Mouse (Mus musculus): Measurements from ENCODE around the gene Fbxo34. TPM values are rescaled to one million over a fixed set of nuclear protein-coding genes. Genes with fewer than 3 reads are reported as not detected.

The Fbxo34 gene
- total RNA-seq, 1 experiment from 2014 or later: 21.3 TPM

DNA sequence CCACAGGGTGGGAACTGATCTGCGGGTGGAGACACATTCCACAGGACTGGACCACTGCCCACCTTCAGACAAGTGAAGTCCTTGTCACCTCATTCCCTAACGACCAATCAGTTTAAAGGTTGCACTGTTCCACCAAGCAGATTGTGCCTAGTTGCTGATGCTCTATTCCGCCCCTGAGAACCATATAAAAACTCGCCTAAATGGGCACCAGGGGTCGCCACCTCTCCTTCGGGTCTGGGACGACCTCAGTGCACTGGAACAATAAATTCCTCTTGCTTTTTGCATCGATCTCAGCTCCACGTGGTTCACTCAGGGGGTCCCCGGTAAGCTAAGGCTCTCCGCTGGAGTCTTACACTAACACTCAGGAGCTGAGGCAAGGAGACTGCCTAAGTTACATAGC, 124.5 kb downstream of the Fbxo34 start:
- no peak for ATAC-seq (replicated peaks in 1 of 2; ENCODE audit: insufficient read depth in 1 of 2, low FRiP score in 2 of 2, low TSS enrichment in 1 of 2, low read depth in 1 of 2, poor library complexity in 2 of 2, severe bottlenecking in 2 of 2)

- ATAC-seq (replicated peaks in 1 of 2; ENCODE audit: insufficient read depth in 1 of 2, low FRiP score in 2 of 2, low TSS enrichment in 1 of 2, low read depth in 1 of 2, poor library complexity in 2 of 2, severe bottlenecking in 2 of 2): no peak
Observed at GRCm38 (mm10) chr14:47576687-47577086, 126.5 kb downstream of the Fbxo34 start.

GRCm38 (mm10) chr14:47578086-47578485, 127.9 kb downstream of the Fbxo34 start:
- no peak for ATAC-seq (replicated peaks in 1 of 2; ENCODE audit: insufficient read depth in 1 of 2, low FRiP score in 2 of 2, low TSS enrichment in 1 of 2, low read depth in 1 of 2, poor library complexity in 2 of 2, severe bottlenecking in 2 of 2)

DNA sequence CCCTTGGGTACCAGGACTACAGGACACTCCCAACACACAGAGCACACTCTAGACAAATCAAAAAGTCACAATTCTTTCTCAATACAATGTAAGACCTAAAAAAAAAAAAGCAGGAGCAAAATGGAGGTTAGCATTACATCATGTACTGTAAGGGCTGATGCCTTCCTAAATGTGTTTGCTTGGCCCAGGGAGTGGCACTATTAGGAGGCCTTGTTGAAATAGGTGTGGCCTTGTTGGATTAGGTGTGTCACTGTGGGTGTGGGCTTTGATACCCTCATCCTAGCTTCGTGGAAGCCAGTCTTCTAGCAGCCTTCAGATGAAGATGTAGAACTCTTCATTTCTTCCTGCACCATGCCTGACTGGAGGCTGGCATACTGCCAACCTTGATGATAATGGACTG, 131.1 kb downstream of the Fbxo34 start:
- ATAC-seq (replicated peaks in 1 of 2; ENCODE audit: insufficient read depth in 1 of 2, low FRiP score in 2 of 2, low TSS enrichment in 1 of 2, low read depth in 1 of 2, poor library complexity in 2 of 2, severe bottlenecking in 2 of 2): no peak

Other genes with a start within 250 kb of the Fbxo34 start
- gene Wdhd1, start 173.6 kb upstream of the Fbxo34 start, total RNA-seq (2017): 97.9 and 104 TPM in 2 replicates
- gene Socs4, start 173.5 kb upstream of the Fbxo34 start, total RNA-seq (2017): 25.4 and 30.9 TPM in 2 replicates
- gene Mapk1ip1l, start 152.2 kb upstream of the Fbxo34 start, total RNA-seq (2017): 59.2 and 77.2 TPM in 2 replicates
- gene Lgals3, start 82.7 kb upstream of the Fbxo34 start, total RNA-seq (2017): 4.8 and 30.8 TPM in 2 replicates
- gene Dlgap5, start 32.0 kb upstream of the Fbxo34 start, total RNA-seq (2017): 41.5 and 60.2 TPM in 2 replicates
- gene Atg14, start 120.2 kb downstream of the Fbxo34 start, total RNA-seq (2017): 10.3 and 27.1 TPM in 2 replicates
- 104 and 115 TPM in 2 replicates for gene Ktn1, start 198.0 kb downstream of the Fbxo34 start, total RNA-seq (2017)